Mouse (Mus musculus): ENCODE data around the gene Nr1h2. TPM values are rescaled to one million over a fixed set of nuclear protein-coding genes. Genes with fewer than 3 reads are reported as not detected.

Nr1h2 gene
- polyA plus RNA-seq, 1 experiment from 2014 or later: 56.5 TPM

DNA sequence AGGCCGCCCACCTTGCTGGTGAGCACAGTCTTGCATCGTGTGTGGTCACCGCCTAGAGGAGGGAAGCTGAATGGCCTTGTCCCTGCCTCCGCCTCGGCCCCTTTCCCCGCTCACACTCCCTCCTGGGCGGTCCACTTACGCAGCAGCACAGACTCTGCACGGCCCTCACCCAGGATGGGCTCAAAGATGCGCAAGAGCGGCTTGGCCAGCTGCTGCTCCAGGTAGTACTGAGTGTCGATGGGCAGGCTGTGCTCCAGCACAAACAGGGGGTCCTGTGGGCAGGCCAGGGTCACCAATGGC is 20.1 kb downstream of the Nr1h2 start:
- no peak for ATAC-seq (ENCODE audit: low FRiP score, low TSS enrichment)
- H3K36me3 ChIP-seq (ENCODE audit: control insufficient read depth, insufficient read depth, low read length): 0 out of 2 replicates have a peak, but pooled peaks cover 6% of the 10 kb centered on the region

DNA sequence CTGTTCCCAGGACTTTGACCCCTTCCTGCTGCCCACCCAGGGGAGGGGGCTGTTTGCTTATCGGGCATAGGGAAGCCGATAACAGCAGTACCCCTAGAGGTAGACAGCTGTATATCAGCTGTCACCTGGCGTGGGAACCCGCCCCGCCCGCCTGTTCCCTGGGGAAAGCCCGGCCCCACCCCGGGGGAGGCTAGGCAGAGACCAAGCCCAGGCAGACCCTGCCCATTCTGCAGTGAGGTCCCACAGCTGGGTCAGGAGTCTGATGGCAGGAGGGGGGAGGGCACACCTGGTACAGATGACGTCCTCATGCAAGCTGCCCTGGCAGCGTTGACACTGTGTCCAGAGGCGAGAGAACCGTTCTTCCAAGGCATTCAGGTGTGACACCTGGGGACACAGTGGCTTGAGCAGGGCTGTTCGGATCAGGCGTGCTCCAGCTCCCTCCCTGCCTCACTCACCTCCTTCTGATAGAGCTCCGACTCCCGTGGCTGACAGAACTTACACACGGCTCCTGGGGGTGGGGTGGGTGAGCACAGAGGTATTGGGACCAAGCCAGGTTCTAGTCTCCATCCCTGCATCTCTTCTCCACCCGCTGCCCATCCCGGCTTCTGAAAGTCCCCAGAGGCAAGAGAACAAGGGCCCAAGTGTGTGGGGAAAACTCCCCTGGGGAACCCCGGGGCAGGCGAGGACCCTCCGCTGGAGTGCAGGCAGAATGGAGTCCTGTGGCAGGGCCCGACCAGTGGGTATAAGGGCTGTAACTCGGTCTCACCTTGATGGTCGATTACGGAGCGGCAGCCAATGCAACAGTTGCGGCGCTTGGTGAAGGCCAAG is 20.6 kb downstream of the Nr1h2 start:
- no peak for ATAC-seq (ENCODE audit: low FRiP score, low TSS enrichment)
- H3K4me1 ChIP-seq (replicated peaks; ENCODE audit: control insufficient read depth, insufficient read depth): no peaks in the 10 kb centered on the region
- H3K27ac ChIP-seq (replicated peaks): no peak overlapping the region
- DNase-seq (ENCODE audit: low spot score): no peak
- no peaks in the 10 kb centered on the region for H3K9me3 ChIP-seq (ENCODE audit: control insufficient read depth, low read length)
- no peak overlapping the region for H3K9ac ChIP-seq (ENCODE audit: low read length)
- H3K4me2 ChIP-seq (replicated peaks; ENCODE audit: low read depth): no peak overlapping the region
- no peaks in the 10 kb centered on the region for H3K27me3 ChIP-seq (ENCODE audit: control insufficient read depth, insufficient read depth, low read length)
- no peak overlapping the region for H3K4me3 ChIP-seq (ENCODE audit: low read depth, low read length)
- 70% methylated on average over 29 of the region's 29 CpGs for WGBS
- TF ChIP-seq EP300 (optimal IDR thresholded peaks at IDR 0.05) (no peak), CTCF (IDR thresholded peaks at IDR 0.05; ENCODE audit: low read depth) (no peak)
- H3K36me3 ChIP-seq (ENCODE audit: control insufficient read depth, insufficient read depth, low read length): 0 out of 2 replicates have a peak, but pooled peaks cover 3% of the 10 kb centered on the region

More for the DNA sequence above, 20.1 kb downstream of the Nr1h2 start:
- TF ChIP-seq CTCF (IDR thresholded peaks at IDR 0.05; ENCODE audit: low read depth) (no peak), EP300 (optimal IDR thresholded peaks at IDR 0.05) (no peak)
- no peaks in the 10 kb centered on the region for H3K9me3 ChIP-seq (ENCODE audit: control insufficient read depth, low read length)
- no peak for DNase-seq (ENCODE audit: low spot score)
- no peaks in the 10 kb centered on the region for H3K4me1 ChIP-seq (replicated peaks; ENCODE audit: control insufficient read depth, insufficient read depth)
- H3K9ac ChIP-seq (ENCODE audit: low read length): no peak overlapping the region
- no peaks in the 10 kb centered on the region for H3K27me3 ChIP-seq (ENCODE audit: control insufficient read depth, insufficient read depth, low read length)
- 79% methylated on average over 12 of the region's 12 CpGs for WGBS
- H3K4me2 ChIP-seq (replicated peaks; ENCODE audit: low read depth): no peak overlapping the region
- H3K27ac ChIP-seq (replicated peaks): no peak overlapping the region
- H3K4me3 ChIP-seq (ENCODE audit: low read depth, low read length): no peak overlapping the region

DNA sequence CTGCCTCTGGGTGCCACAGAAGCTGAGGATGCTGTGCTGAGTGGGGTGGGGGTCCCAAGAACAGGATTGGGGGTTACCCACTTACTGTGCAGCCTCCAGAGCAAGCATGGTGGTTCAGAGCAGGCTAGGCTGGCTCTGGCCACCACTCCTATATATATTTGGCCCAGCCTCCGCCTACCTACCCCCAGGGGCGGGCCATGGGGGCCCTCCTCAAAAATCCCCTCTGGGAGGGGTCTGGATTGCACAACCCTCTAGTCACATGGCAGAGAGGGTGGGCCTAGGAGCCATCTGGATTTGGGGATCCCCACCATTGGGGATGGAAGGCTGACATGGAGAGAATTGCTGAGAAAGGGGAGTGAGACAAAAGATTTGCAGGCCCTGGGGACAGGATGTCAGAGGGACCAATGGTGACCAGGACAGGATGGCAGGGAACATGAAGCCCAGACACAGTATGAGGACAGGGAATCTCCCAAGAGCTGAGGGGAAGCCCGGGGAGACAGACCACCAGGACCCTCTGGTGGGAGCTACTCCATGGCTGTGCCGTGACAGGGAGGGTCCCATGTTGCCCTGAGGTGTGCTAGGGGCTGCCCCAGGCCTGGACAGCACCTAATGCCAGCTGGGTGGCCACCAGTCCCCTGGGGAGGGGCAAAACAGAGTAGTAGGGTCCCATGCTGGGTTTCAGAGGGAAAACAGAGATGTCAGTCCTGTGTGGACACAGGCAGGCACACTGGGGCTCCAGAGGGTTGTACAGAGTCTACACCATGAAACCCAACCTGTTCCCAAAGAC is 21.6 kb downstream of the Nr1h2 start, which contains the start of gene Spib:
Spib (minus strand) TSS at position 126 of the 787 bp plus-strand sequence.
- ATAC-seq (ENCODE audit: low FRiP score, low TSS enrichment): no peak
- no peak for DNase-seq (ENCODE audit: low spot score)
- H3K27ac ChIP-seq (replicated peaks): no peak within 1 kb of the TSS
- WGBS: 81% methylated on average over 4 of the region's 4 CpGs
- H3K27me3 ChIP-seq (ENCODE audit: control insufficient read depth, insufficient read depth, low read length): no peaks in the 10 kb centered on the region
- TF ChIP-seq EP300 (optimal IDR thresholded peaks at IDR 0.05) (no peak), CTCF (IDR thresholded peaks at IDR 0.05; ENCODE audit: low read depth) (no peak)
- H3K4me3 ChIP-seq (ENCODE audit: low read depth, low read length): no peak within 1 kb of the TSS
- H3K9me3 ChIP-seq (ENCODE audit: control insufficient read depth, low read length): no peaks in the 10 kb centered on the region
- H3K4me2 ChIP-seq (replicated peaks; ENCODE audit: low read depth): no peak within 1 kb of the TSS
- no peaks in the 10 kb centered on the region for H3K36me3 ChIP-seq (ENCODE audit: control insufficient read depth, insufficient read depth, low read length)
- no peaks in the 10 kb centered on the region for H3K4me1 ChIP-seq (replicated peaks; ENCODE audit: control insufficient read depth, insufficient read depth)
- H3K9ac ChIP-seq (ENCODE audit: low read length): no peak within 1 kb of the TSS

DNA sequence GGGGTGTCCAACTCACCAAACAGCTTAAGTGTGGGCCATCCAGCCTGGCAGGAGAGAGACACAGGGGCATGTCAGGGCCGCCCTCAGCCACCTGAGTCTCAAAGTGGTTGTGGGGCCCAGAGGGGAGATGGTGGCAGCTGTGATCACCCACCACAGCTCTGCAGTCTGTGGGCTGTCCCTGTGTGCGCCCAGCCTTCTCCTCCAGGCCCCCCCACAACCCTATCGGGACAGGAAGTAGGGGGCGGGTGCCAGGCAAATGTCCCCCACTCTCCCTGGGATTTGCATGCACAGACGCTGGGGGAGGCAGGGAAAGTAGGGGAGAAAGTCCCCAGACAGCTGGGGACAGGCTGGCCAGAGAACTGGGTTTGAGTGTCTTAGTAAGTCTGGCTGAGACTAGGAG is 22.5 kb downstream of the Nr1h2 start:
- H3K9me3 ChIP-seq (ENCODE audit: control insufficient read depth, low read length): no peaks in the 10 kb centered on the region
- DNase-seq (ENCODE audit: low spot score): no peak
- no peaks in the 10 kb centered on the region for H3K27me3 ChIP-seq (ENCODE audit: control insufficient read depth, insufficient read depth, low read length)
- no peak overlapping the region for H3K4me3 ChIP-seq (ENCODE audit: low read depth, low read length)
- no peaks in the 10 kb centered on the region for H3K36me3 ChIP-seq (ENCODE audit: control insufficient read depth, insufficient read depth, low read length)
- ATAC-seq (ENCODE audit: low FRiP score, low TSS enrichment): no peak
- no peaks in the 10 kb centered on the region for H3K4me1 ChIP-seq (replicated peaks; ENCODE audit: control insufficient read depth, insufficient read depth)
- TF ChIP-seq CTCF (IDR thresholded peaks at IDR 0.05; ENCODE audit: low read depth) (no peak), EP300 (optimal IDR thresholded peaks at IDR 0.05) (no peak)
- 38% methylated on average over 5 of the region's 5 CpGs for WGBS
- H3K4me2 ChIP-seq (replicated peaks; ENCODE audit: low read depth): no peak overlapping the region
- no peak overlapping the region for H3K27ac ChIP-seq (replicated peaks)
- H3K9ac ChIP-seq (ENCODE audit: low read length): no peak overlapping the region

GRCm38 (mm10) chr7:44530507-44530906 is 23.2 kb downstream of the Nr1h2 start:
- Histone ChIP-seq H3K9ac (ENCODE audit: low read length) (no peak overlapping the region), H3K4me2 (replicated peaks; ENCODE audit: low read depth) (no peak overlapping the region), H3K27me3 (ENCODE audit: control insufficient read depth, insufficient read depth, low read length) (no peaks in the 10 kb centered on the region), H3K36me3 (ENCODE audit: control insufficient read depth, insufficient read depth, low read length) (no peaks in the 10 kb centered on the region), H3K27ac (replicated peaks) (no peak overlapping the region), H3K9me3 (ENCODE audit: control insufficient read depth, low read length) (no peaks in the 10 kb centered on the region), H3K4me3 (ENCODE audit: low read depth, low read length) (no peak overlapping the region), H3K4me1 (replicated peaks; ENCODE audit: control insufficient read depth, insufficient read depth) (no peaks in the 10 kb centered on the region; the same call in 1 of the 2 replicates)
- DNase-seq (ENCODE audit: low spot score): no peak
- WGBS: 63% methylated on average over 3 of the region's 3 CpGs
- TF ChIP-seq EP300 (optimal IDR thresholded peaks at IDR 0.05): no peak
- TF ChIP-seq CTCF (IDR thresholded peaks at IDR 0.05; ENCODE audit: low read depth): no peak
- no peak for ATAC-seq (ENCODE audit: low FRiP score, low TSS enrichment)

DNA sequence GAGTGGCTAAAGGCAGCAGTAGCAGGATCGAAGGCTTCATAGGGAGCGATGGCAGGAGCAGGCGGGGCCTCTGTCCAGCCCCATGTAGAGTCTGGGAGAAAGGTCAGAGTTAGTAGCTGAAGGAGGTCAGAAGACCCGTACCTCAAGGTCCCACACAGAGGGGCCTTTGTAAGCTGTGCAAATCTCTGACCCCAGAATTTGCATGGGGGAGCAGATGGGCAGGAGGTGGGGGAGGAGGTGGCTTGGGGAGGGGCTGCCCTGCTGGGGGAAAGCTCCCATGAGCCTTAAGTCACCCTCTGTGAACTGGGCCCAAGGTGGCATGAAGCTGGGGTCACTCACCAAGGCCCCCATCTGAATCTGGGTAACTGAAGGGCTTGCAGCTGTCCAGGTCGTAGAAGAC is 24.2 kb downstream of the Nr1h2 start:
- H3K27ac ChIP-seq (replicated peaks): no peak overlapping the region
- H3K36me3 ChIP-seq (ENCODE audit: control insufficient read depth, insufficient read depth, low read length): no peaks in the 10 kb centered on the region
- peaks cover 3% of the 10 kb centered on the region; the same call in 1 of the 2 replicates for H3K4me1 ChIP-seq (replicated peaks; ENCODE audit: control insufficient read depth, insufficient read depth)
- H3K4me3 ChIP-seq (ENCODE audit: low read depth, low read length): no peak overlapping the region
- DNase-seq (ENCODE audit: low spot score) (no peak), ATAC-seq (ENCODE audit: low FRiP score, low TSS enrichment) (no peak)
- H3K27me3 ChIP-seq (ENCODE audit: control insufficient read depth, insufficient read depth, low read length): no peaks in the 10 kb centered on the region
- no peak overlapping the region for H3K9ac ChIP-seq (ENCODE audit: low read length)
- WGBS: 63% methylated on average over 5 of the region's 5 CpGs
- H3K9me3 ChIP-seq (ENCODE audit: control insufficient read depth, low read length): no peaks in the 10 kb centered on the region
- H3K4me2 ChIP-seq (replicated peaks; ENCODE audit: low read depth): no peak overlapping the region
- no peak for TF ChIP-seq EP300 (optimal IDR thresholded peaks at IDR 0.05)
- TF ChIP-seq CTCF (IDR thresholded peaks at IDR 0.05; ENCODE audit: low read depth): no peak
